Mouse (Mus musculus): ENCODE data around the gene Trpm8. TPM values are rescaled to one million over a fixed set of nuclear protein-coding genes. Genes with fewer than 3 reads are reported as not detected.

Gene Trpm8
- polyA plus RNA-seq, 1 experiment from 2014 or later, result not detected

Other genes starting within 250 kb of the Trpm8 start
- gene Ugt1a10, start 222.3 kb upstream of the Trpm8 start, polyA plus RNA-seq (2015; fragmentation: Nextera tagmentation; extraction: Ambion mirVana), result 0.14 and 0.20 TPM in 2 replicates
- 0.11 and 0.44 TPM in 2 replicates for gene Ugt1a9, start 206.9 kb upstream of the Trpm8 start, polyA plus RNA-seq (2015; fragmentation: Nextera tagmentation; extraction: Ambion mirVana)
- gene Ugt1a8, start 189.8 kb upstream of the Trpm8 start, polyA plus RNA-seq (2015; fragmentation: Nextera tagmentation; extraction: Ambion mirVana), result not detected in 2 replicates
- gene Ugt1a7c, start 182.6 kb upstream of the Trpm8 start, polyA plus RNA-seq (2015; fragmentation: Nextera tagmentation; extraction: Ambion mirVana), result 3.0 TPM in 2 replicates
- gene Ugt1a6b, start 174.4 kb upstream of the Trpm8 start, polyA plus RNA-seq (2015; fragmentation: Nextera tagmentation; extraction: Ambion mirVana), result 18.7 and 20.1 TPM in 2 replicates
- gene Ugt1a6a, start 142.9 kb upstream of the Trpm8 start, polyA plus RNA-seq (2015; fragmentation: Nextera tagmentation; extraction: Ambion mirVana), result 21.1 and 21.8 TPM in 2 replicates
- gene Ugt1a5, start 111.6 kb upstream of the Trpm8 start, polyA plus RNA-seq (2015; fragmentation: Nextera tagmentation; extraction: Ambion mirVana), result 0.05 TPM in 1 of 2 replicates, not detected in the other
- gene Ugt1a2, start 77.1 kb upstream of the Trpm8 start, polyA plus RNA-seq (2015; fragmentation: Nextera tagmentation; extraction: Ambion mirVana), result 0.11 and 0.17 TPM in 2 replicates
- 7.7 and 9.4 TPM in 2 replicates for gene Dnajb3, start 71.9 kb upstream of the Trpm8 start, polyA plus RNA-seq (2015; fragmentation: Nextera tagmentation; extraction: Ambion mirVana)
- gene Ugt1a1, start 65.7 kb upstream of the Trpm8 start, polyA plus RNA-seq (2015; fragmentation: Nextera tagmentation; extraction: Ambion mirVana), result 0.11 and 0.21 TPM in 2 replicates
- gene Mroh2a, start 50.7 kb upstream of the Trpm8 start, polyA plus RNA-seq (2015; fragmentation: Nextera tagmentation; extraction: Ambion mirVana), result 0.54 and 0.61 TPM in 2 replicates
- gene Hjurp, start within 50 bp of the Trpm8 start, polyA plus RNA-seq (2015; fragmentation: Nextera tagmentation; extraction: Ambion mirVana), result 69.3 and 71.4 TPM in 2 replicates
- 472 and 497 TPM in 2 replicates for gene Spp2, start 129.3 kb downstream of the Trpm8 start, polyA plus RNA-seq (2015; fragmentation: Nextera tagmentation; extraction: Ambion mirVana)
- gene Glrp1, start 232.4 kb downstream of the Trpm8 start, polyA plus RNA-seq (2015; fragmentation: Nextera tagmentation; extraction: Ambion mirVana), result 0.05 and 0.11 TPM in 2 replicates